Mouse (Mus musculus): ENCODE data around the gene Olfr432.
"Not testable (repeated sequence)": the region's sequence is repeated elsewhere in the genome, so short reads cannot be mapped to it uniquely, and the experiment has no call there.

DNA sequence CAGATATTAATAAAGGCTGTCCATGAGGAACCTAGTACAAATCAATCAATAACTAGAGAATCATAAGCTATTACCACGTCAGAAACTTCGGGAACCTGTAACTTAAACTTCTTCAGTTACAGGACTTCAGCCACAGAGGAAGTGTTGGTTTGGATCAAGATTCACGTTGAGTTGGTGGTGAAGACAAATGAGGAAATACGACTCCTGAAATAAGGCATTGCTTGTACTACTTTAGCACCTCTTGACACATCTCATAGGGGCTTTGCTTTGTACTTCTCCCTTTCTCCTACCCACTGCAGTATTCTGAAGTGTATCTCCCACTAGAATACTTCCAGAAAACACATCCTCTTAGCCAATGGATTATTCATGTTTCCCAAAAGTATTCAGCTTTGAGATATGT is 352 bp downstream of the Olfr432 start:
- not testable (repeated sequence) for TF ChIP-seq EP300, CTCF (IDR thresholded peaks at IDR 0.05; ENCODE audit: low read depth)
